Mouse (Mus musculus): ENCODE results near the gene Gm20388.

Gm20388 gene

DNA sequence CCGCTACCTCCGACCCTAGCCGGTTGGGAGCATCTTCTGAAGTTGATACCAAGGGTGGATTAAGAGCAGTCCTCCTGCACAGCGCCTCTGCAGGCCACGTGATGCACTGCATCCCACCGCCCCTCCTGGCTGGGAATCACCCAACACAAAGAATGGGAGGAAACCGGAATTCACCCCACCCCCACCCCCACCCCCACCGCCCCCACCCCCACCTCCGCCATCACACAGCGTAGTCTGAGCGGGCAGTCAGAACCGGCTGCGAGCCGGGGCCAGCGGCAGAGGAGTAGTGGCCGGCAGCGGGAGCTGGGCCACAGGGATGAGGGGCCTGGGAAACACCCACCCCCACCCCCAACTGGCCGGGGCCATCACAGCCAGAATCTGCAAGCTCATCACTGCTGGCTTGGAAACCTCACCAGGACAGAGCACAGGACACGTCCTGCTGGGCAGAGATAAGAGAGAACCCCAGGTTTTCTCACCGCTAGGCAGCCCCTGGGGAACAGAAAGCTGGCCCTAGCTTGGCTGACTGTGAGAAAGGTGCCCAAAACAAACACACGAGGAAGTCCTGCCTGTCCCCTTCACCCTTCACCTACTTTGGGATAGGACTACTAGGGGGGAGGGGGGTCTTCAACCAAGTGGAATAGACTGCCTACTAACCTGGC, 1472.1 kb downstream of the Gm20388 start:
- peak; percentile 95 for DNase-seq (ENCODE audit: extremely low spot score)

DNA sequence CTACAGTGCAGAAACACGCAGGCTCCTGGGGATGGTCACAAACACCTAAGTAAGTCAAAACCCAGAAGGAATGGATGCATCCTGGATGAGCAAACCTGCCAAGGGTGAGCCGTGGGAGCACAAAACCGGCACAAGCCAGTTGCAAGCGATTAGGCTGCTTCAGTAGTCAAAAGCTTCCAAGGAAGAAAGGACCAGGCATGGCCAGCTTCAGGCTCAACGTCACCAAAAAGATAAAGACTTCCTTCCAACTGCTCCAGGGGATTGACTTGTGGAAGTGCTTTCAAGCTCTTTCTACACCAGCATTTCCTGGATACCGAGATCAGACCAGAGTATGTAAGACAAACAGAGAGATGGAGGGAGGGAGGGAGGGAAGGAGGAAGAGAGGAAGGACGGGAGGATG, 1474.9 kb downstream of the Gm20388 start:
- DNase-seq (ENCODE audit: extremely low spot score), result no peak

DNA sequence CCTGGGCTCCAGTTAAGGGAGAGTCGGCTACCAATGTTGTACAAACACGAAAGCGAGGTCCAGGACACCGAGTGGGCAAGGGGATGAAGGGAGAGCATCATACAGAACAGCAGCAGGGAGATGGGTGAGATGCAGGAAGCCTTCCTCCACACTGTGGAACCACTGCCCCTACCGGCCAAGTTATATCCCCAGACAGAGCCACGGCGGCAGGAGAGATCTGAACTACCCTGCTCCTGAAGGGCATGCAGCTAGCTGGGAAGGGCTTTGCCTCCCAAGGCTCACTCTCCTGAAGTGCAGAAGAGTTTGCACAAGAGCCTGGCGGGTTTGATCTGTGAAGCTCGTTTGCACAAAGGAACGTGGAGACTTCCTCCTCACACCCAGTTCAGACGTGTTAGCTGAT, 1480.0 kb downstream of the Gm20388 start:
- DNase-seq (ENCODE audit: extremely low spot score), result no peak

DNA sequence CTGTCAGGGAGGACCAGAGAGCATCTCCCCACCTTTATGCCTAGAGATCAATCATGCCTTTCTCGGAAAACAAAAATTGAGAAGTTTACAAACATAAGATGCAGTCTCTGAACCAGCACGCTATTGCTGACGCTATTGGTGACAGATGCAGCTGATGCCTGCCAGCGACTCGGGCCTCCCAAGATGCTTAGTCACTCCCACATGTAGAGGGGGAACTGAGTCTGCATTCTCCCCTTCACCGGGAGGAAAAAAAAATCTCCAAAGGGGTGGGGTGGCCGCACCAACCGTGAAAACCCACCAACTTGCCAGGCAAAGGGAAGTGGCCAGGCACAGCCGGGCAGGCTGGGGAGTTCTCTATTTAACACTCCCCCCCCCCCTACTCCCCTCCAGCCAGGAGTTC, 1480.6 kb downstream of the Gm20388 start:
- DNase-seq (ENCODE audit: extremely low spot score), result no peak

DNA sequence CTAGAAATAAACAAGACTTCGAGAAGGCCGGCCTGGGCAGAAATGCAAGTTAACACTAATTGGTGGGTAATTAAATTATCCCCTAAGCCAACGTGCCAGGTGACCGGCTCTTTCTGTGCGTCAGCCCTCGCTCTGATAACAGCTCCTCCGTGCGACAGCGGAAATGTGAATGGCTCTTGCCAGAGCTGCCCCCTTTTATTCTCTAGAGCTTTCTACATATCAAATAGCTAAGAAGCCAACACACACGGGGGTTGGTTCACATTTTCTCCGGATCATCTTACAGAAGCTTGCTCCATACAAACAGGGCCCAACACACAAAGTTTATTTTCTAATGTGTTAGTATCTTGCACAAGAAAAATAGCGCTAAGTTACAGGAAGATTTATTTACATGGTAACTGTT, 1481.1 kb downstream of the Gm20388 start:
- no peak for DNase-seq (ENCODE audit: extremely low spot score)

DNA sequence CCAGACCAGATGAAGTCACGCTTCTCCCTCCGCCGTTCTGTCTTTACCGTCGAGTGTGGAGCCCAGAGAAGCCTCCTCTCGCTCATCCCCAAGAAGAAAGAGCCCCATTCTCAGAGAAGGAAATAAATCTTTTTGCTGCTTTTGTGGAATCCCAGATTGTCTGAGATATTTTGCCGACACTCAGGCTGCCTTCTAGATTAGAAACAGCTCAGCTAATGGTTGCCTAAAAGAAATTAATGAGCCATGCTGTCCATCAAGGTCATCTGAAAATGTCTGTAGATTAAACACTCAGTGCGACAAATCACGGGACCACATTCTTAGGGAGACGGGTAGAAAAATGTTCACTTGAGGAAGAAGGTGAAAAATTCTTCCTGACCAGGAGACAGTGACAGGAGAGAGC, 1481.8 kb downstream of the Gm20388 start:
- no peak for DNase-seq (ENCODE audit: extremely low spot score)

DNA sequence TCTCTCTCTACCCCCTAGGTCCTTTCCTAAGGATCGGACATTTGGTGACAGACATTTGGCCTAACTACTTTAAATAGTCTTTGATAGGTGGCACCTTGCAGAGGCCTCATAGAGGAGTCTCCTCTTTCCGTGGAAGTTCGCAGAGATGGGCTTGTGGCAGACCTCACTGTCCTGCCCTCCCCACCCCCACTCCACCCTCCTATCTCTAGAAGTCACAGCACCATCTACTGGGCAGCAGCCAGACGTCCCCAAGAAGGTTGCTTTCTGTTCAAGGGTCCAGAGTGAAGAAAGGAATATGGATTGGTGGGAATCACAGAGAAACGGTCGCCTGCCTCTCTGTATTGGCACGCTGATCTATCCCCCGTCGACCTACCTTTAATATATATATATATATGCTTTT, 1482.5 kb downstream of the Gm20388 start:
- peak; percentile 79 for DNase-seq (ENCODE audit: extremely low spot score)

DNA sequence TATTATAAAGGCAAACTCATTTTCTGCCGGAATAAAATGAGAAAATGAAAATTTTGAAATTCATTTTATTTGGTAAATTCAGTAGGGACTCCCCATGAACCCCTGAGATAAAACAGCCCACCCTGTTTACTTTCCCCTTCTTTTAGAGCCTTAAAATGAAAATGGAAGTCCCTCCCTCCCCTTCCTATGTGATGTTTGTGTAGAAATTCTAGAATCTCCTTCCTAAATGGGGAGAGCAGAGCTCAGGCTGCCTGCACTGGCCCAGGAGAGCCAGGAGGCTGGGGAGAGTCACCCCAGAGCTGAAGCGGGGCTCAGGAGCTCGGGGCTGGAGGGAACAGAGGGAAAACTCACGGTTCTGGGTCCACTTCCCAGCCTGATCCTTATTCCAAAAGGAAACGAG, 1484.0 kb downstream of the Gm20388 start:
- no peak for DNase-seq (ENCODE audit: extremely low spot score)

DNA sequence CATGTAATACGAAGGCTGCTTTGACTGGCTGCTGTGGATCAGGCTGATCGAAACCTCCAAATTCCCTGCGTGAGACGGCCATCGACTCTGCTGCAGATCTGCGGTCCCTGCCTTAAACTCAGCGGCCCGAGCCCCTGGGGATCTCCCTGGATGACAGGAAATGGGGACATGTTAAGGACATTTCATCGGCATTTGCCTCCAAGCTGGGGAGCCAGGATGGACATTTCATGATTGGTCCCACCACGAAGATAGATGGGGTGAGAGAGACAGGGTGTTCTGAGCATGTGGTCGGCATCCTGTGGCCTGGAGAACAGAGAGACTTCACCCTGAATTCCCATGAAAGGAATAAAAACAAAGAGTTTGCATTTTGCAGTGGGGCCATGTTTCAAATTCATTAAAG, 1484.7 kb downstream of the Gm20388 start:
- DNase-seq (ENCODE audit: extremely low spot score), result no peak

DNA sequence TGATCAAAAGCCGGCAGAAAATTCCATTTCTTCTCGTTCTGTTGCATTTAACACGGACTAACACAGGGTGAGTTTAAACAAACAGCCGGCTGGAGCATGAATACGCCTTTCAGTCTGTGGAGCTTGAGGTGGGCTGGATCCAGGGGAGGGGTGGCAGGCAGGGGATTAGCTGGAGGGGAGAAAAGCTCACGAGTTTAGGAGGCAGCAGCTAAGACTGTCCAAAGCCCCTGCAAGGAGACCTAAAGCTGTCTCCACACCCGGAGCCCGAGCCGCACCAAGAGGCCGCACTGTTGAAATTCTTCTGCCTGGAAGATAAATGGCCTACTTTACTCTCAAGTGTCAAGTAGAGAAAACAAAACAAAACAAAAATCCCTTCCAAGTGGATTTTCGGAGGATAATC, 1485.5 kb downstream of the Gm20388 start:
- DNase-seq (ENCODE audit: extremely low spot score), result no peak

DNA sequence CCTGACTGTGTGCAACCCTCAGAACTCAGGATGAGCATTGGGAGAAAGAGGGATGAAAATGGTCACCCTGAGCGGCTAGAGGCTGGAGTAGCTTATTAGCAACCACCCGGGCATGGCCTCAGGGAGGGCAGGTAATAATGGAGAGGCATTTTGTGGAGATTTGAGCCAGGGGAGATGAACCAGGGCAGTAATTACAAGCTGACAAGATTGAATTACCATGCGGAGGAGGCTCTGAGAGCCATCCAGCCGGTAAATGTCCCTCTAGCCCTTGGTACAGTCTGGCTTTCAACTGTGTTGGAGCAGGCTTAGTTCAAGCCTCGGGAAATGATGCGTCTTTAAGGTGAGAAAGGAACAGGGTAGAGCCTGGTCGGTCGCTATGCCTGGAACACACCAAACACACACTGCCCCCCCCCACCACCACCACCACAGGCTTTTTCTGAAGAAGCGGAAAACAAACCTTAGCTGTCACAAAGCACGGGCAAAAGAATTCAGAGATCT, 1486.6 kb downstream of the Gm20388 start:
- no peak for DNase-seq (ENCODE audit: extremely low spot score)

DNA sequence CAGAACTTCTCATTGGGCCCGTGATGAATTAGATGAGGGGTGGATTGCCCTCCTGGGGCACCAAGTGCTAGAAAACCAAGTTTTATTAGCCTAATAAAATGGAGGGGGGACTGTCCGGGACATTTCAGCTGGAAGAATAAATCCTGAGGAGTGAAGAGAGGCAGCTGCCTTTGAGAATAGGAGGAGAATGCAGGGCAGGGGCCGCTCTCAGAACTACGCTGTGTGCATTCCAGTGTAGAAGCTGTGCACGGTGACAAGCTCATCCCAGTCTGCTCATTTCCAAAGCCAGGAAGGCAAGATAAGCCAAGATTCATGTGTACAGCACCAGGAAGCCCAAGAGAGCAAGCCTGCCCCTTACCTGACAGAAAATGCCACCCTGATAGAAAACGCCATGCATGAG, 1487.4 kb downstream of the Gm20388 start:
- DNase-seq (ENCODE audit: extremely low spot score), result no peak

DNA sequence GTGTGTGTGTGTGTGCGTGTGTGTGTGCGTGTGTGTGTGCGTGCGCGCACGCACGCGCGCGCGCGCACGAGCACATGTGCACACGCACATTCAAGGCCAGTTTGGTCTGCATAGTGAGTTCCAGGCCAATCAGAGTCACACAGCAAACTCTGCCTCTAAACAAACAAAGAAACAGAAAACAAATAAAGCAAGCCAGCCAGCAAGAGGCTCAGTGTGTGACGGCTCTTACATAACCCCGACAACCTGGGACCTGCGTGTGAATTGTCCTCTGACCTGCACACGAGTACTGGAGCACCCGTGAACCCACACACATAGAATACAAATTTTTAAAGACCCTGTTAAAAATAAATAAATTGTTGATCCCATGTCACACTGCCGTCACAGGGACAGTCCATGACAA, 1488.1 kb downstream of the Gm20388 start:
- no peak for DNase-seq (ENCODE audit: extremely low spot score)

DNA sequence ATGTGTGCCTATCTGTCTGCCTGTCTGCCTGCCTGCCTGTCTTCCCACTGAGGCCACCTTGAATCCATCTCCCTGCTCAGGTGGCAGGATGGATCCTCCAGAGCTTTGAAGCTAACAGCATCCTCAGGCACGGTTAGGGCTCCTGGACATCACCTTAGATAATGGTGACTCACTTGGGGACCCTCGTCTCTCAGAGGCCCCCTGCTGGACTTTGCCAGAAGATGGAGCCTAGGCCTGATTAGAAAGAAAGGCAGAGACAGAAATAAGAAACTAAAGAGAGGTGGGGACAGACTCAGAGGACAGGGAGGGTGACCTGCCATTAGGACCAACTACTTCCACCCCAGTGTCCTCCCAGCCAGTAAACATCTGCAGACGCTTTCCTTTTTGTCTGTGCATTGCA, 1488.5 kb downstream of the Gm20388 start:
- DNase-seq (ENCODE audit: extremely low spot score), result no peak

DNA sequence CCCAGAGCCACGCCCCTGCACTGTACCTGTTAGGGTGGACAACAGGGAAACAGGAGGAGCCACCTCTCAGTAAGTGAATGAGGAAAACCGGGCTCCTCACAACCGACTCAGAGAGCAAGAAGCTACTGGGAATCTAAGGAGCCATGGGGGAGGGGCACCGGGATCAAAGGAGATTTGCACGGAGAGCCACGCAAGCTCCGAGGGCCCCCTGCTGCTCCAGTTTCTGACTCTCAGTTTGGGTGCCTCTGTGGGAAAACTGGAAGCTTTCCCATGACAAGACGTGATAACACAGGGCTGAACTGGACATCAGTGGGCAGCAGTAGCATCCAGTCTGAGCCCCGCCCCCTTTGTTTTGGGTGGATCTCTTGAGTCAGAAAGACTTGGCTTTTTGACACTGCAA, 1489.9 kb downstream of the Gm20388 start:
- DNase-seq (ENCODE audit: extremely low spot score), result no peak

DNA sequence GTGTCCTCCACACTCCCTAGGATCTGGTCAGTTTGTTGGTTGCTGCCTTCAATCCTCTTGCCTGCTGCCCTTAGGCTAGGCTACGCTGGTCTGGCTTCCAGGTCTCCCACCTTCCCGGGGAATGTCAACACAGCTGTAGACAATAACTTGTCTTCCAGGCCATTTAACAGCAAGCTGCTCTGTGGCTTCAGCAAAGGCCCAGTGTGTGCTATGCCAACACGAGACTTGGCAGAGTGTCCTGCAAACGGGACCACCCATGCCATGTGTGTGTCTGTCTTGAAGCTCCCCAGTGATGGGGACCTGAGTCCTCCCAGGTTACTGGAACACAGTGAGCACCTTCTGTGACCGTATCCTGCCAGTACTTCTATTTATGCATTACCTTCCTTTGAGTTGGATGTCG, 1493.2 kb downstream of the Gm20388 start:
- no peak for DNase-seq (ENCODE audit: extremely low spot score)

DNA sequence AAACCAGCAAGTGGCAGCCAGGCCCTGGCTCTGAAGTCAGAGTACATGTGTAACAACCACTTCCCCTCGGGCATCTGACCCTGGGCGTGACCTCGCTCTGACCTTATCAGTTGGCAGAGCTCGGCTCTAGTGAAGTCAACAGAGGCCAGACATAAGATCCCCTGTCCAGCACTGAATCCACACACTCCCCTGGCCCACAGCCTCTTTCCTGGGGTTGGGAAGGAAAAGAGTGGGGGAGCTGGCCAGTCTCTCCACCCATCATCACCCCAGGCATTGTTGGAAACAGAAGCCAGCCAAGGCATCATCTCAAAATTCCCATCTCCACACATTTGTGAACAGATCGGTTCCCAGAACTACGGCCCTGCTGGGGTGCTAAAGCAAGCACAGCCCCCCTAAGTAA, 1507.4 kb downstream of the Gm20388 start:
- DNase-seq (ENCODE audit: extremely low spot score), result peak; percentile 55

DNA sequence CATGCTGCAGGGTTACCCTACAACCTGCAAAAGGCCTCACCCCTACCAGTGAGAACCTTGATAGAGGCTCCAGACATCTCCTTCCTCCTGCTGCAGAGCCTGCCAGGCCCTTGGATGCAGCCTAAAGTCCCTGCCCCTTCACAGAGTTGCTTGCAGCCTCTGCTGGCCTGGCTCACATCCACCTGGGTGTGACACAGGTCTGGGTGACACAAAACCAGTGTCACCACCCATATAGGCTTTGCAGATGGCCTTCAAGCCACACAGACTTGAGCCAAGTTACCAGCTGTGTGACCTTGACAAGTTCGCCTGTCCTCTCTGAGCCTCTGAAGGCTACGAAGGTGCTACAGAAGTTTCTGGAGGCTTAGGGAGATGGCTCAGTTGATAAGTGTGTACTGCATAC, 1508.9 kb downstream of the Gm20388 start:
- no peak for DNase-seq (ENCODE audit: extremely low spot score)

DNA sequence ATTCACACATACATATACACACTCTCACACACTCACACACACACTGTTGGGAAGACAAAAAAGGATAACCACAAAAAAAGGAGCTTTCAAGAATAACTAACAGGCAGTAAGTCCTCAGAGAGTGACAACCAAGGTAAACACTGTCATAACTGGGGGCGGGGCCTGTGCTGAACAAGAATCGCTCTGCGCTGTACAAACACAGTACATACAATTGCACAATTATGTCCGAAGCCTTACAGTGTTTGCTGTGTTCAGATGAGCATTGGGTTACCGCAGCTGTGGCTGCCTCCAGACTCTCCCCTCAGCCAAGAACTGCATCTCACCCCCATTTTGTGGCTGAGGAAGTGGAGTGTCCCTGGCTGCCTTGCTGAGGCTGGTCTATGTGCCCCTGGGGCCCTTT, 1510.4 kb downstream of the Gm20388 start:
- DNase-seq (ENCODE audit: extremely low spot score), result no peak

DNA sequence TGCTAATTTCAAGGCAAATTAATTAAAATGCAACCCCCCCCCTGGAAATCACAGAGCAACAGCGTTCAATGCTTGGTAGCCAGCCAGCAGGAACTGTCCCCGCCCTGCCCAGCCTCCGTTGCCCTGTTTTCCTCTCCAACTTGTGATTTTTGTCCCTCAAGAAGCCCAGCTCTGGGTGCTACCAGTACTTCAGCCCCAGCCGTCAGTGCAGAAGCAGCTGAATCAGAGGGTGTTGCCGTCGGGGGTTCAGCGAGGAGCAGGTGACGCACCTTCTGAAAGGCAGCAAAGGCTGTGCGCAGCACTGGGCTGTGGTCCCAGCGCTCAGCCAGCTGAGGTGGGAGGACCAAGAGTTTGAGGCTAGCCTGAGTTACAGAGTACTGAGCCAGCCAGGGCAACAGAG, 1513.4 kb downstream of the Gm20388 start:
- no peak for DNase-seq (ENCODE audit: extremely low spot score)

DNA sequence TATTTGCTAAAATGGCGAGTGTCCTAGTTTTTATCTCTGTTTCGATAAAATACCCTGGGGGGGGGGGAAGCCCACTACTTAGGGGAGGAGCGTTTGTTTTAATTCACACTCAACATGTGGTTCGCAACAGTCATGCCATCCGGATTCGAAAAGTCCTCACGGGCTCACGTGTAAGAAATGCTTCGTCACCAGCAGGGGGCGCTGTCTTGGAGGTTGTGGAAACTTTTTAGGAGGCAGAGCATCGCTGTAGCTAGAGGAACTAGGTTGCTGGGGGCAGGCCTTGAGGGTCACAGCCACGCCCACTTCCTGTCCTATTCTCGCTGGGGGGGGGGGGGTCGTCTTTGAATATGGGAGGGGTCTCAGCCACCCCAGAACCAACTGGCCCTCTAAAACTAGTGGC, 1514.0 kb downstream of the Gm20388 start:
- no peak for DNase-seq (ENCODE audit: extremely low spot score)

DNA sequence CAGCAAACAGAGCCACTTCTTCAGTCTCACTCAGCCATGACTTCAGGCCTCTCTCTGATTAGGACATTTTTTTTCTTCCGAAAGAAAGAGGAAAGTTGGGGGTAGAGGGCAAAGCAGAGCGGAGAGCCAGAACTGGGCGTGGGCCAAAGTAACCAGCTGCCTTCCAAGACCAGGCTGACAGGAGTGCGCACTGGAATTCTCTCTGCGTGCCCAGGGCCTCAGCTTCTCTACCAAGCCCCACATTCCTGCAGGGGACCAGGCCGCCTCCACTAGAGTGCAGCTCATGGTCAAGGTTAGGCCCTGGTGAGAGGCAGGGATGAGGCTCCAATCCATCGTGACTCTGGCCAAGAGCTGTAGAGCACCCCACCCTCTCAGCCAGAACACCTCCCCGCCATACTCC, 1520.9 kb downstream of the Gm20388 start:
- no peak for DNase-seq (ENCODE audit: extremely low spot score)

DNA sequence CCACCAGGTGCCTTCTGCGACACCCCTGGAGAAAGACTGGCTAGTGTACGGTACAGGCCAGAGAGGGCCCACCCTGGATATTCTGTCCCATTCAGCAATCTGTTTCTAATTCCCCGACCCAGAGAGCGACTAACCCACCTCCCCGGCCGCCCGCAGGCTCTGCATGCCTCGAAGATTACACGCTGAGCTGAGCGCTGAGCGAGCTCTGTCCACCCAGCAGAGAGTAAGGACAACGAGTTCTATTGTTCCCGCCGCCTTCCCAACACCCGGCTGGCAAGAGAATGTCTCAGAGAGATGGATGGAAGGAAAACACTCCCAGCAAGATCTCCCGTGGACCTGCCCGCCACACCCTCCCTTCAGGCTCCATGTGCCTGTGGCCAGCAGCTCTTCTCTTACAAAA, 1522.8 kb downstream of the Gm20388 start:
- peak; percentile 56 for DNase-seq (ENCODE audit: extremely low spot score)

DNA sequence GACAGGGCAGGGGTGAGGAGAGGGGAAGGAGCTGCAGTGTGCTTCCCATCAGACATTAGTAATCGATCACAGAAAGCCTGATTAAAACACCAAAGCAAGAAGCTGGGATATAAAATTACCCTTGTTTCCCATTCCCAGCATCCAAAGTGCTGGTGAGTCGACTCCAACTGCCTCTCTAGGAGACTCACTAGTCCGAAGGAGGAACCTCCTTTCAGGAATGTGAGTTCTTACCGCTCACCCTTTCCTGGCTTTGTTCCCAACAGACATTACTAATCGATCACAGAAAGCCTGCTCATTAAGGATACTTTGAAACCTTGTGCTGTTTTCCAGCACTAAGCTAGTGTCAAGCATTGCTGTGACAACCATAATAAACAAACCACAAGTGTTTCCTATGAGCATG, 1526.0 kb downstream of the Gm20388 start:
- peak; percentile 40 for DNase-seq (ENCODE audit: extremely low spot score)

Measured in embryo, embryonic 9.5 days (tissue).